ENCODE assay signal across 21 mouse cellular contexts in the genomic region with DNA sequence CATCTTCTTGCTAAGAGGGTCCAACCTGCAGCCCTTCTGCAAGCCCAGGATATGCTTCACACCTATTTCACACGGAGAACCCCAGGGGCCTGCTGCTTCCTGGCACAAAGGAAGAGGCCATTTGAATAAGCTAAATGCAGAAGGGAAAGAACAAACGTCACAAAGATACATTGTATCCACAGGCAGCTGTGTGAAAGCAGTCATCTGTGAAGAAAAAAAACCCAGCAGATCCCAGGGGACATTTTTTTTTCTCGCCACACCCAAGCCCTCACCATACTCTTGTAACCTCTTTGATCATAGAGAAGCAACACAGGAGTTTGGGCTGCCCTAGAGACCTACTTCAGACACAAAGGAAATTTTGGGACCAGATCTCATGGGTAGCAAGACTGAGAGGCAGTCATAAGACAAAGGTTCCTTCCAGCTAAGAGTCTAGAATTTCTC. TPM values are rescaled to one million over a fixed set of nuclear protein-coding genes. Genes with fewer than 3 reads are reported as not detected.
DNase-seq lines count a peak whose midpoint lies in the region; ATAC-seq and TF ChIP-seq lines count a peak whose summit lies in the region.
"Had no signal": no experiment of that assay in that cellular context is flagged by ENCODE, and none has a peak within 500 bp of the region (broad histone marks: within the 10 kb centered on the region; RNA-seq: fewer than 3 reads in every experiment).

No protein-coding gene starts in this region.

- no peaks in the 10 kb centered on the region for H3K9me3 ChIP-seq in lung, postnatal 0 days (ENCODE audit: low read length)
- H3K9me3 ChIP-seq: heart, embryonic 12.5 days; limb, embryonic 15.5 days had no signal

- TF ChIP-seq EP300 in lung, postnatal 0 days (IDR thresholded peaks at IDR 0.05) = no peak

- no peaks in the 10 kb centered on the region for H3K36me3 ChIP-seq in lung, postnatal 0 days (ENCODE audit: insufficient read depth, low read length)
- H3K36me3 ChIP-seq: heart, embryonic 12.5 days; limb, embryonic 15.5 days had no signal

- no peak overlapping the region for H3K4me2 ChIP-seq in lung, postnatal 0 days (replicated peaks; ENCODE audit: low read depth, low read length)
- H3K4me2 ChIP-seq: heart, embryonic 12.5 days; limb, embryonic 15.5 days; lung, embryonic 14.5 days had no signal

- no peaks in the 10 kb centered on the region for H3K27me3 ChIP-seq in lung, postnatal 0 days (replicated peaks; ENCODE audit: insufficient read depth, low read length)
- H3K27me3 ChIP-seq: limb, embryonic 15.5 days had no signal

- intact Hi-C loops in left cerebral cortex, postnatal 25 days (cut with DNase I) = no loop called here

- H3K4me3 ChIP-seq in lung, postnatal 0 days (ENCODE audit: low read depth, low read length) = no peak overlapping the region
- H3K4me3 ChIP-seq: erythroblast, embryonic 14.5 days; heart, embryonic 12.5 days; limb, embryonic 15.5 days had no signal

- no peak for TF ChIP-seq CTCF in lung, postnatal 0 days (IDR thresholded peaks at IDR 0.05)

- H3K27ac ChIP-seq in lung, postnatal 0 days (ENCODE audit: low read length) = no peak overlapping the region
- H3K27ac ChIP-seq: limb, embryonic 15.5 days had no signal

- ATAC-seq in lung, postnatal 0 days = no peak
- 0 out of 2 replicates have a peak, but pooled peaks have one; percentile 38 for ATAC-seq in monocyte, adult 5-6 weeks (replicated peaks; ENCODE audit: insufficient number of reproducible peaks, low FRiP score, low TSS enrichment, poor library complexity, severe bottlenecking)
- ATAC-seq: forebrain, embryonic 14.5 days; midbrain, embryonic 16.5 days had no signal

- H3K4me1 ChIP-seq in lung, postnatal 0 days (ENCODE audit: insufficient read depth, low read depth, low read length) = no peaks in the 10 kb centered on the region; the same call in 1 of the 2 replicates
- H3K4me1 ChIP-seq: limb, embryonic 15.5 days had no signal

- DNase-seq in lung, postnatal 36 days = peak; percentile 54
- DNase-seq in lung, postnatal 0 days (ENCODE audit: low spot score) = no peak
- DNase-seq in B cell, adult 2 months = peak; percentile 88 to 94
- DNase-seq in spleen, postnatal 4 days (ENCODE audit: low spot score in 2 of 2) = peak; percentile 66 to 71
- no peak for DNase-seq in frontal cortex, postnatal 36 days (ENCODE audit: low spot score in 2 of 2)
- no peak for DNase-seq in left cerebral cortex, postnatal 25 days (ENCODE audit: low spot score in 2 of 2)
- DNase-seq: adrenal gland, postnatal 14 days; cerebellum, adult 2 months; kidney, adult 2 months; kidney, postnatal 14 days; lung, embryonic 14.5 days; right cerebral cortex, postnatal 25 days; thymus, postnatal 36 days had no signal

- H3K9ac ChIP-seq in lung, postnatal 0 days (replicated peaks; ENCODE audit: low read depth) = no peak overlapping the region
- H3K9ac ChIP-seq: heart, embryonic 12.5 days; limb, embryonic 15.5 days; lung, embryonic 14.5 days had no signal

- WGBS in lung, postnatal 0 days = 28% methylated on average over 3 of the region's 3 CpGs

RNA-seq across cellular contexts. Expression of a gene that starts 31.1 kb away (rescaled TPM):
- polyA plus RNA-seq in lung, postnatal 0 days (2015; fragmentation: Nextera tagmentation; extraction: Ambion mirVana) = 41.6 and 93.7 TPM in 2 replicates
- 26.3 to 41.6 TPM (median 32.4 TPM) in 3 replicates for total RNA-seq in monocyte, adult 5-6 weeks (2017)
- 100 to 1,000 TPM; 148 to 162 TPM for total RNA-seq in left cerebral cortex, postnatal 25 days (2021)

RNA-seq across cellular contexts. Expression of a gene that starts 43.6 kb away (rescaled TPM):
- polyA plus RNA-seq in lung, postnatal 0 days (2015; fragmentation: Nextera tagmentation; extraction: Ambion mirVana) = 0.53 and 0.60 TPM in 2 replicates
- total RNA-seq in monocyte, adult 5-6 weeks (2017) = 1.7 TPM in 1 of 3 replicates, not detected in the others
- total RNA-seq in left cerebral cortex, postnatal 25 days (2021) = 1 to 10 TPM; 2.2 to 2.3 TPM
- polyA plus RNA-seq: embryonic facial prominence, embryonic 11.5 days; erythroblast, embryonic 14.5 days; lung, embryonic 14.5 days; neural tube, embryonic 11.5 days had no signal

Comparison
In these comparisons a context has a peak if more than half of its experiments do, and no peak if none do; other contexts are left out.
1. DNase-seq: peak in lung, postnatal 36 days (single experiment), B cell, adult 2 months (2 of 2) and spleen, postnatal 4 days (2 of 2); none in lung, postnatal 0 days (single experiment), frontal cortex, postnatal 36 days (0 of 2) and left cerebral cortex, postnatal 25 days (0 of 2).